ENCODE assay signal across 8 mouse cellular contexts in genomic region chr5:137333512-137334174, GRCm38 (mm10). TPM values are rescaled to one million over a fixed set of nuclear protein-coding genes. Genes with fewer than 3 reads are reported as not detected.
A peak's percentile ranks its signal among the peaks of the same experiment; 100 is the strongest.
DNase-seq lines count a peak whose midpoint lies in the region; ATAC-seq lines count a peak whose summit lies in the region.

TSS of gene Slc12a9 (minus strand) at chr5:137333597.

- H3K27ac ChIP-seq in hindbrain, embryonic 11.5 days (ENCODE audit: low read depth, low read length): peak within 1 kb of the TSS; percentile 60

- ATAC-seq in hindbrain, embryonic 11.5 days (ENCODE audit: low FRiP score): peak; percentile 92

- no peaks in the 10 kb centered on the region for H3K36me3 ChIP-seq in hindbrain, embryonic 11.5 days (ENCODE audit: control insufficient read depth, insufficient read depth, low read length)

- peak within 1 kb of the TSS; percentile 71 for H3K9ac ChIP-seq in hindbrain, embryonic 11.5 days (ENCODE audit: low read depth, low read length)

- WGBS in hindbrain, embryonic 11.5 days: under 1% methylated on average over 44 of the region's 44 CpGs

- H3K4me1 ChIP-seq in hindbrain, embryonic 11.5 days (replicated peaks; ENCODE audit: control insufficient read depth, insufficient read depth, low read length): no peaks in the 10 kb centered on the region

- H3K9me3 ChIP-seq in hindbrain, embryonic 11.5 days (ENCODE audit: control insufficient read depth, low read length): no peaks in the 10 kb centered on the region

- H3K4me3 ChIP-seq in hindbrain, embryonic 11.5 days (ENCODE audit: low read depth, low read length): peak within 1 kb of the TSS; percentile 67

- peak within 1 kb of the TSS; percentile 93 for H3K4me2 ChIP-seq in hindbrain, embryonic 11.5 days (replicated peaks; ENCODE audit: low read depth, low read length)

- H3K27me3 ChIP-seq in hindbrain, embryonic 11.5 days (ENCODE audit: control insufficient read depth, insufficient read depth, low read length): no peaks in the 10 kb centered on the region

- DNase-seq in Muller cell, postnatal 12 days (ENCODE audit: inconsistent ontology term): peak; percentile 92
- peak; percentile 95 for DNase-seq in cerebellum, adult 9-11 months
- DNase-seq in frontal cortex, adult 2 months (ENCODE audit: extremely low spot score in 1 of 2, low spot score in 1 of 2): peak; percentile 91 to 93
- DNase-seq in hindbrain, embryonic 11.5 days (ENCODE audit: low spot score): peak; percentile 97
- peak; percentile 92 to 95 for DNase-seq in layer of hippocampus, postnatal 14 days (ENCODE audit: low spot score in 2 of 2)
- DNase-seq in lung, postnatal 14 days: peak; percentile 96
- peak; percentile 76 for DNase-seq in retina, adult 2 months (ENCODE audit: low read depth, low spot score)
- DNase-seq in thymus, postnatal 36 days: peak; percentile 96 to 97

RNA-seq across cellular contexts. Expression of gene Slc12a9, which starts in this region (rescaled TPM):
- polyA plus RNA-seq in frontal cortex, adult 2 months (2012; rRNA removed): 32.6 and 34.6 TPM in 2 replicates
- 7.1 and 7.5 TPM in 2 replicates for polyA plus RNA-seq in hindbrain, embryonic 11.5 days (2014; fragmentation: Nextera tagmentation; extraction: Ambion mirVana)
- total RNA-seq in layer of hippocampus, postnatal 14 days (2021): 10 to 100 TPM; 29.7 to 35.5 TPM

Comparison
In these comparisons a context has a peak if more than half of its experiments do, and no peak if none do; other contexts are left out.
1. Peak in every context shown above with its lines: DNase-seq, ATAC-seq, H3K4me3 ChIP-seq and H3K27ac ChIP-seq.